Mouse (Mus musculus): ENCODE results near the gene Eif4b.

GRCm38 (mm10) chr15:102114651-102115260 lies 41.2 kb downstream of the Eif4b start:
- TF ChIP-seq CTCF (IDR thresholded peaks at IDR 0.05; ENCODE audit: low read depth) (no peak), EP300 (IDR thresholded peaks at IDR 0.05; ENCODE audit: low read depth) (no peak)

Data from liver, postnatal 0 days (tissue).